ENCODE assay signal across 8 mouse cellular contexts in the genomic region with DNA sequence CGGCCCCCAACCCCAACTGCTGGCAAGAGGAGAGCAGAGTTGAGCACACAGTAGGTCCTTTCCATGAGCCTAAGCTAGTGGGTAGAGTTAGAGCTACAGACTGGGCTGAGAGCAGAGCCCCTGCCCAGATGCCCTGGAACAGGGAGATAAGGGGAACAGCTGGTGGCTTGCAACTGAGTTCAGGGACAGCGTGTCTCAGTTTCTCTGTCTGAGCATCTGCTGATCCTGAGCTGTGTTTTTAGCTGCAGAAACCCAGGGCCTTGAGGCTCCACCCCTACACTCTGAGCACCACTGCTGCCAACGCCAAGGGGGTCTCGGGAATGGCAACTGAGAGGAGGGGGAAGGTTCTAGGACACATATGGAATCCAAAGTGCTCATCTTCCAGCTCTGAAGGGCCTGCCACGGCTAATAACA.
DNase-seq lines count a peak whose midpoint lies in the region; ATAC-seq and TF ChIP-seq lines count a peak whose summit lies in the region.

No protein-coding gene starts in this region.

- no peaks in the 10 kb centered on the region for H3K9me3 ChIP-seq in heart, embryonic 15.5 days (replicated peaks)
- H3K9me3 ChIP-seq in embryonic facial prominence, embryonic 11.5 days (replicated peaks; ENCODE audit: control insufficient read depth, low read length) = no peaks in the 10 kb centered on the region
- no peaks in the 10 kb centered on the region for H3K9me3 ChIP-seq in forebrain, postnatal 0 days (ENCODE audit: low read length)
- H3K9me3 ChIP-seq in midbrain, embryonic 11.5 days (ENCODE audit: control insufficient read depth, low read length) = no peaks in the 10 kb centered on the region

- peaks cover 87% of the 10 kb centered on the region for H3K4me1 ChIP-seq in heart, embryonic 15.5 days (replicated peaks)
- peaks cover 51% of the 10 kb centered on the region for H3K4me1 ChIP-seq in embryonic facial prominence, embryonic 11.5 days (ENCODE audit: control insufficient read depth, insufficient read depth, low read length)
- peaks cover 66% of the 10 kb centered on the region for H3K4me1 ChIP-seq in forebrain, postnatal 0 days (ENCODE audit: insufficient read depth)
- peaks cover 95% of the 10 kb centered on the region for H3K4me1 ChIP-seq in midbrain, embryonic 11.5 days (ENCODE audit: control insufficient read depth, insufficient read depth, low read length)

- H3K9ac ChIP-seq in heart, embryonic 15.5 days = no peak overlapping the region
- peak overlapping the region; percentile 67 for H3K9ac ChIP-seq in embryonic facial prominence, embryonic 11.5 days (replicated peaks; ENCODE audit: low read length)
- 0 out of 2 replicates have a peak overlapping the region, but pooled peaks have one; percentile 59 for H3K9ac ChIP-seq in forebrain, postnatal 0 days
- peak overlapping the region; percentile 78 for H3K9ac ChIP-seq in midbrain, embryonic 11.5 days (ENCODE audit: low read length)

- no peak for ATAC-seq in heart, embryonic 15.5 days (replicated peaks; ENCODE audit: insufficient number of reproducible peaks, insufficient read depth, low FRiP score, low read depth)
- no peak for ATAC-seq in embryonic facial prominence, embryonic 11.5 days (replicated peaks; ENCODE audit: insufficient number of reproducible peaks, low FRiP score, low TSS enrichment, low read depth)
- ATAC-seq in forebrain, postnatal 0 days = no peak
- ATAC-seq in midbrain, embryonic 11.5 days (ENCODE audit: low FRiP score) = no peak

- no peak for DNase-seq in heart, adult 18-20 months
- DNase-seq in embryonic facial prominence, embryonic 11.5 days (ENCODE audit: low spot score) = no peak
- DNase-seq in forebrain, postnatal 0 days = no peak
- DNase-seq in midbrain, embryonic 11.5 days (ENCODE audit: low spot score, missing footprints) = no peak
- DNase-seq in thymus, postnatal 14 days = no peak
- DNase-seq in thymus, postnatal 4 days = no peak
- DNase-seq in Muller cell, postnatal 12 days (ENCODE audit: inconsistent ontology term) = no peak

- H3K36me3 ChIP-seq in heart, embryonic 15.5 days = no peaks in the 10 kb centered on the region
- no peaks in the 10 kb centered on the region for H3K36me3 ChIP-seq in embryonic facial prominence, embryonic 11.5 days (replicated peaks; ENCODE audit: control insufficient read depth, insufficient read depth, low read depth, low read length)
- no peaks in the 10 kb centered on the region for H3K36me3 ChIP-seq in forebrain, postnatal 0 days (ENCODE audit: insufficient read depth)
- H3K36me3 ChIP-seq in midbrain, embryonic 11.5 days (ENCODE audit: control insufficient read depth, insufficient read depth, low read length) = no peaks in the 10 kb centered on the region

- TF ChIP-seq CTCF in forebrain, postnatal 0 days (IDR thresholded peaks at IDR 0.05; ENCODE audit: low read depth) = no peak

- 71% methylated on average over 5 of the region's 5 CpGs for WGBS in heart, embryonic 15.5 days
- 72% methylated on average over 5 of the region's 5 CpGs for WGBS in embryonic facial prominence, embryonic 11.5 days
- WGBS in forebrain, postnatal 0 days = 25% methylated on average over 5 of the region's 5 CpGs
- WGBS in midbrain, embryonic 11.5 days = 62% methylated on average over 5 of the region's 5 CpGs

- H3K27me3 ChIP-seq in heart, embryonic 15.5 days = no peaks in the 10 kb centered on the region
- no peaks in the 10 kb centered on the region for H3K27me3 ChIP-seq in embryonic facial prominence, embryonic 11.5 days (ENCODE audit: control insufficient read depth, insufficient read depth, low read length)
- H3K27me3 ChIP-seq in forebrain, postnatal 0 days (ENCODE audit: insufficient read depth, low read length) = no peaks in the 10 kb centered on the region
- no peaks in the 10 kb centered on the region for H3K27me3 ChIP-seq in midbrain, embryonic 11.5 days (ENCODE audit: control insufficient read depth, insufficient read depth, low read length)

- H3K4me2 ChIP-seq in heart, embryonic 15.5 days = no peak overlapping the region
- H3K4me2 ChIP-seq in embryonic facial prominence, embryonic 11.5 days (ENCODE audit: low read depth, low read length) = no peak overlapping the region
- H3K4me2 ChIP-seq in forebrain, postnatal 0 days (ENCODE audit: low read depth) = no peak overlapping the region
- H3K4me2 ChIP-seq in midbrain, embryonic 11.5 days = no peak overlapping the region

- no peak overlapping the region for H3K4me3 ChIP-seq in heart, embryonic 15.5 days
- no peak overlapping the region for H3K4me3 ChIP-seq in embryonic facial prominence, embryonic 11.5 days (ENCODE audit: low read depth, low read length)
- no peak overlapping the region for H3K4me3 ChIP-seq in forebrain, postnatal 0 days (ENCODE audit: low read depth, low read length)
- H3K4me3 ChIP-seq in midbrain, embryonic 11.5 days (ENCODE audit: low read depth, low read length) = no peak overlapping the region

- H3K27ac ChIP-seq in heart, embryonic 15.5 days = peak overlapping the region; percentile 94
- peak overlapping the region; percentile 97 for H3K27ac ChIP-seq in embryonic facial prominence, embryonic 11.5 days (replicated peaks; ENCODE audit: low read depth, low read length)
- H3K27ac ChIP-seq in forebrain, postnatal 0 days (ENCODE audit: low read depth, low read length) = peak overlapping the region; percentile 99
- peak overlapping the region; percentile 100 for H3K27ac ChIP-seq in midbrain, embryonic 11.5 days (ENCODE audit: low read depth, low read length)
